Mouse (Mus musculus) embryo, embryonic 9.5 days (tissue): ENCODE data around the gene Ankmy1.
A peak's percentile ranks its signal among the peaks of the same experiment; 100 is the strongest.

ENCODE experiments used
- DNase-seq: peaks from one replicate; pipeline ENCODE4 v3.0.0-alpha.2; 2017; ENCODE audit errors: extremely low spot score

Gene Ankmy1

GRCm38 (mm10) chr1:92902786-92903185 lies at the start of gene Ankmy1:
Gene Ankmy1, minus strand, starts transcription at chr1:92902906.
- DNase-seq, result peak; percentile 83

- DNase-seq, result no peak
Measured at GRCm38 (mm10) chr1:92950607-92951006, 47.9 kb upstream of the Ankmy1 start, which contains the start of gene Gpr35. Gene Gpr35, plus strand, starts transcription at chr1:92950865.

- DNase-seq, result no peak
Measured at GRCm38 (mm10) chr1:92949426-92949825, 46.7 kb upstream of the Ankmy1 start.

- DNase-seq, result no peak
Measured at GRCm38 (mm10) chr1:92947966-92948365, 45.3 kb upstream of the Ankmy1 start.

- DNase-seq, result no peak
Measured at GRCm38 (mm10) chr1:92943219-92943989, 40.7 kb upstream of the Ankmy1 start.

GRCm38 (mm10) chr1:92939746-92940145 lies 37.0 kb upstream of the Ankmy1 start:
- no peak for DNase-seq

GRCm38 (mm10) chr1:92937797-92938196 lies 35.1 kb upstream of the Ankmy1 start:
- no peak for DNase-seq

GRCm38 (mm10) chr1:92936467-92936866 lies 33.8 kb upstream of the Ankmy1 start:
- no peak for DNase-seq

GRCm38 (mm10) chr1:92935977-92936376 lies 33.3 kb upstream of the Ankmy1 start:
- DNase-seq, result no peak

- no peak for DNase-seq
Measured at GRCm38 (mm10) chr1:92935054-92935962, 32.6 kb upstream of the Ankmy1 start.

GRCm38 (mm10) chr1:92934182-92934827 lies 31.6 kb upstream of the Ankmy1 start, which contains the start of gene Capn10:
Gene Capn10, plus strand, starts transcription at chr1:92934376.
- DNase-seq, result peak; percentile 94

GRCm38 (mm10) chr1:92933611-92934010 lies 30.9 kb upstream of the Ankmy1 start:
- no peak for DNase-seq

GRCm38 (mm10) chr1:92930171-92930706 lies 27.5 kb upstream of the Ankmy1 start:
- DNase-seq, result no peak

- no peak for DNase-seq
Measured at GRCm38 (mm10) chr1:92921496-92921895, 18.8 kb upstream of the Ankmy1 start.

- DNase-seq, result no peak
Measured at GRCm38 (mm10) chr1:92920474-92921200, 17.9 kb upstream of the Ankmy1 start.

GRCm38 (mm10) chr1:92919775-92920174 lies 17.1 kb upstream of the Ankmy1 start:
- no peak for DNase-seq

- DNase-seq, result no peak
Measured at GRCm38 (mm10) chr1:92919151-92919550, 16.4 kb upstream of the Ankmy1 start.

GRCm38 (mm10) chr1:92916725-92917124 lies 14.0 kb upstream of the Ankmy1 start:
- no peak for DNase-seq

- no peak for DNase-seq
Measured at GRCm38 (mm10) chr1:92914993-92915392, 12.3 kb upstream of the Ankmy1 start.

- no peak for DNase-seq
Measured at GRCm38 (mm10) chr1:92914239-92914638, 11.5 kb upstream of the Ankmy1 start.

- DNase-seq, result no peak
Measured at GRCm38 (mm10) chr1:92912286-92912685, 9.6 kb upstream of the Ankmy1 start.
